Mouse (Mus musculus) gastrocnemius, postnatal 10 days (tissue): Measurements from ENCODE around the gene Nlrp1a. TPM values are rescaled to one million over a fixed set of nuclear protein-coding genes. Genes with fewer than 3 reads are reported as not detected.

ENCODE experiments used
- DNase-seq: peaks from one replicate; pipeline ENCODE4 v3.0.0; 2021; ENCODE audit warnings: mixed read lengths
- long read RNA-seq, 2 experiments: library from polyadenylated mRNA; stranded (forward); transcript quantifications; one replicate each; pipeline ENCODE4 v2.0.0; 2021
- total RNA-seq, 2 experiments: library from RNA; stranded (reverse); gene quantifications; 2 replicates each; pipeline ENCODE4 v1.2.3; 2021

Nlrp1a gene
- under 1 TPM; 0.31 to 0.43 TPM for total RNA-seq
- long read RNA-seq, experiment 1, partial matches to known transcripts = 0 of 1 reads
- long read RNA-seq, experiment 1, other reads (novel, unspliced or antisense) = 1 of 1 reads
- long read RNA-seq, experiment 2 = 0 reads

GRCm38 (mm10) chr11:71144661-71145060, at the start of gene Nlrp1a:
TSS of gene Nlrp1a (minus strand) at chr11:71144704.
- no peak for DNase-seq

- no peak for DNase-seq
Measured at GRCm38 (mm10) chr11:71169633-71170032, 25.1 kb upstream of the Nlrp1a start.

GRCm38 (mm10) chr11:71164139-71164538, 19.6 kb upstream of the Nlrp1a start:
- DNase-seq = no peak

GRCm38 (mm10) chr11:71159439-71160136, 15.1 kb upstream of the Nlrp1a start:
- no peak for DNase-seq

- DNase-seq = no peak
Measured at GRCm38 (mm10) chr11:71155272-71155671, 10.8 kb upstream of the Nlrp1a start.

- DNase-seq = no peak
Measured at GRCm38 (mm10) chr11:71142031-71142430, 2.5 kb downstream of the Nlrp1a start.

- DNase-seq = no peak
Measured at GRCm38 (mm10) chr11:71107128-71107527, 37.4 kb downstream of the Nlrp1a start.

- DNase-seq = no peak
Measured at GRCm38 (mm10) chr11:71106261-71107021, 38.1 kb downstream of the Nlrp1a start.

- DNase-seq = no peak
Measured at GRCm38 (mm10) chr11:71103931-71104330, 40.6 kb downstream of the Nlrp1a start.

GRCm38 (mm10) chr11:71076342-71076741, 68.2 kb downstream of the Nlrp1a start:
- no peak for DNase-seq

GRCm38 (mm10) chr11:71052554-71052953, 92.0 kb downstream of the Nlrp1a start:
- no peak for DNase-seq

Other genes with a start within 250 kb of the Nlrp1a start
- gene Nup88, start 174.7 kb downstream of the Nlrp1a start, total RNA-seq = 10 to 100 TPM; 50.1 to 52.0 TPM
- 10 to 100 TPM; 14.0 to 15.3 TPM for gene Rpain, start 174.5 kb downstream of the Nlrp1a start, total RNA-seq
- 100 to 1,000 TPM; 158 to 183 TPM for gene C1qbp, start 161.7 kb downstream of the Nlrp1a start, total RNA-seq
- 10 to 100 TPM; 10.7 to 13.3 TPM for gene Dhx33, start 140.3 kb downstream of the Nlrp1a start, total RNA-seq
- gene Mis12, start 125.1 kb downstream of the Nlrp1a start, total RNA-seq = 1 to 10 TPM; 5.4 to 8.2 TPM
- 10 to 100 TPM; 15.2 to 17.4 TPM for gene Derl2, start 124.9 kb downstream of the Nlrp1a start, total RNA-seq
- gene 6330403K07Rik, start 111.2 kb downstream of the Nlrp1a start, total RNA-seq = 1 to 10 TPM; 4.0 to 5.5 TPM
- gene Nlrp1b, start 86.0 kb upstream of the Nlrp1a start, total RNA-seq = under 1 TPM; 0.09 to 0.14 TPM